Mouse (Mus musculus) adrenal gland, adult 2 months (tissue): Measurements from ENCODE around the gene Ndufs7. TPM values are rescaled to one million over a fixed set of nuclear protein-coding genes. Genes with fewer than 3 reads are reported as not detected.
A peak's percentile ranks its signal among the peaks of the same experiment; 100 is the strongest.

Experiments
- DNase-seq: peaks from one replicate; pipeline ENCODE4 v3.0.0; 2021
- polyA plus RNA-seq: library from polyadenylated mRNA; depleted of rRNA; stranded (reverse); fragments of >200 nt; gene quantifications from 2 replicates; pipeline ENCODE4 v1.2.3, GENCODE M21; 2012
- total RNA-seq, 2 experiments: library from RNA; stranded (reverse); gene quantifications; 2 replicates each; pipeline ENCODE4 v1.2.3; 2021

The Ndufs7 gene
- total and polyA plus RNA-seq, 3 experiments = 295 to 1,122 (median 337) TPM

GRCm38 (mm10) chr10:80262169-80262568, 13.2 kb downstream of the Ndufs7 start:
- DNase-seq = no peak

GRCm38 (mm10) chr10:80262776-80263365, 13.9 kb downstream of the Ndufs7 start:
- no peak for DNase-seq

GRCm38 (mm10) chr10:80264341-80265148, 15.6 kb downstream of the Ndufs7 start:
- DNase-seq = peak; percentile 100

GRCm38 (mm10) chr10:80265149-80265486, 16.2 kb downstream of the Ndufs7 start:
- DNase-seq = no peak

GRCm38 (mm10) chr10:80270099-80270498, 21.2 kb downstream of the Ndufs7 start:
- no peak for DNase-seq

- DNase-seq = peak; percentile 73
Observed at GRCm38 (mm10) chr10:80270734-80271181, 21.8 kb downstream of the Ndufs7 start.

DNA sequence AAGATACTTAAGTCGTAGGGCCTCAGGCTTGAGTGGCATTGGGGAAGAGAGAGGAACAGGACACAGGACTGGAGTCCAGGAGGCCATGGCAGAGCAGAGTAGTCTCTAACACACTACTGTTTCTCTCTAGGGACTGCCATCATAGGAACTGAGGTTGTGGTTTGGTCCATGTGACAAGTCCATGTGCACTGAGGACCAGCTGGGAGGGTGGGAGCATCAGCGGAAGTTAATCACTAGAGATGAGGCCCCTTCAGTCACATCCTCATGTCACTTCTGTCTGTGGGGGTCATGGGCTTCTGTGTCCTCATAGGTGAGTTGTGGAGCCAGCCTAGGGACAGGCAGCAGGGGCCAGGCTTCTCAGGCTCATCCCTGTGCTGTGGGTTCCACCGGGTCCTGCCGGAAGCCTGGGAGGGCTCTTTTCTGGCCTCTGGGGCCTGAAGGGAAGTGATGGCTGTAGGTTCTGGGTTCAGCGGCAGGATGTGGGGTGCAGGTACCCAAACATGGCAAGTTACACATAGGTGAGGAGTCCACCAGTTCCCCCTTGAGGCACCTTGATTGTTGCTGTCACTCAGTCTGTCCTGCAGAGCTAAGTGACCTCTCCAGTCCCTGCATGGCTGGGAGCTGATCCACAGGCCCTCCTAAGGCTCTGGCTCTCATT, 22.4 kb downstream of the Ndufs7 start:
- no peak for DNase-seq

DNA sequence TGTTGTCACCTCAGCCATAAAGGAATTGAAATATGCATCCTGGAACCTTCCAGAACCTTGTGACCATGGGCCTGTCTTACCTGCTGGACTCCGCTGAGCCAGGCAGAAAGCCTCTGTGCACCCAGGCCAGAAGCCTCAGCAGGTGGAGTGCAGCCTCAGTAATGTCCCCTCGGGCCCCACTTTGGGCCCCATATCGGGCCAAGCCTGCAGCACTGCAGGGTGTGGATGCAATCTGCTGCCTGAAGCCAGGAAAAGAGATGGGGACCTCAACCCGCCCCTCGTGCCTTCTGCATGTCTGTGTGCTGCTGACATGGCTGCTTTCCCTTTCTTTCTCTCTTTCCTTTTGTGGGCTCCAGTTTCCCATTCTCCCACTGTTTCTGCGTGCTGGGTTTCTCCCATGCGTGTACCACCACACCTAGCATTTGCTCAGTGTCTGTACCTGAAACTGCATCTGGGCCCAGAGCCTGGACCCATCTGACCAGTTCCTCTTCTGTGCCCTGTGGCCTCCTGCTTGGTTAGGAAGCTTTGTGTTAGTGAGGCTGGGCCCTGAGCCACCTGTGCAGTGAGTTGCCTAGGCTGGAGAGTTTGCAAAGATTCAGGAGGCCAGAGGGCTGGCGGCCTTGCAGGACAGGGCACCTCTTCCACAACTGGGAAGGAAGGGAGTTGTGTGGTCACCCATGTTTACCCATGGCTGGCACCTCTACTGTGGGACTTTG, 23.1 kb downstream of the Ndufs7 start:
- DNase-seq = no peak

- DNase-seq = no peak
Observed at GRCm38 (mm10) chr10:80273847-80274246, 24.9 kb downstream of the Ndufs7 start.

GRCm38 (mm10) chr10:80276238-80276637, 27.3 kb downstream of the Ndufs7 start:
- DNase-seq = no peak

- DNase-seq = no peak
Observed at GRCm38 (mm10) chr10:80278390-80278789, 29.5 kb downstream of the Ndufs7 start.

GRCm38 (mm10) chr10:80279273-80279672, 30.4 kb downstream of the Ndufs7 start:
- DNase-seq = no peak

DNA sequence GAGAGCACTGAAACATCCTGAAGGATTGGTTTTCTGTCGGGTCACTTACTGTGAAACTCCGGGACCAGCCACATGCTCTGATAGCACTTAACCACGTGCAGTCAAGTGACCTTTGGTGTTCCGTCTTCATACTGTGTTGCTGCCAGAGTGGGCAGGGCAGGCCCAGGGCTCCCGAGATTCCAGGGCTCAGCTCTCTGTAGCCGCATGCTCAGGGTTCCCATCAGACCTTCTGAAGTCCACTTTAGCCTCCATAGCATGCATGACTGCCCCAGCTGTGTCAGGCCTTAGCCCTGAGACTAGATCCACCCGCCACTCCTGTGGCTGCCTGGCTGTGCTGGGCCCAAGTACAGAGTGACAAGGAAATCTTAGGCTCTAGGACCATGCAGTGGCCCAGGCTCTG, 32.4 kb downstream of the Ndufs7 start:
- DNase-seq = peak; percentile 78

GRCm38 (mm10) chr10:80281921-80282371, 33.0 kb downstream of the Ndufs7 start:
- peak; percentile 71 for DNase-seq

GRCm38 (mm10) chr10:80282481-80283441, 33.8 kb downstream of the Ndufs7 start:
- no peak for DNase-seq

- DNase-seq = peak; percentile 81
Observed at GRCm38 (mm10) chr10:80285222-80286070, 36.5 kb downstream of the Ndufs7 start.

- DNase-seq = no peak
Observed at GRCm38 (mm10) chr10:80288097-80288496, 39.2 kb downstream of the Ndufs7 start.

DNA sequence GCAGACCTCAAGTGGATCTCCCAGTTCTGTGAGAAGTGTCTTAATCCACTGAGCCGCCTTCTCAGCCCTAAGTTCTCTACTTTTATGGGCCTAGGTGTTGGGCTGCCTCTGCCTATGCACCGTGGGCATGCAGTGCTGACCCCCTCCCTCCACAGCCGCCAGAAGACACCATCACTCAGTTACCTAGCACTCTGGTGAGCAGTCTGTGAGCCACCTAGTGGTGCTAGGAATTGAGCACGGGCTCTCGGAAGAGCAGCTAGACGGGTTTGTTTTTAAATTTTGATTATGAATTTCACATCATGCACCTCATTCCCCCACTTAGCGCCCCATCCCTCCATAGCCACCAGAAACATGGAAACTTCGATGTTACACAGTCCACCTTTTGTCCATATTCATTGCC, 39.7 kb downstream of the Ndufs7 start:
- no peak for DNase-seq

- peak; percentile 95 for DNase-seq
Observed at GRCm38 (mm10) chr10:80292251-80293146, 43.6 kb downstream of the Ndufs7 start, which contains the start of gene Rps15. Gene Rps15, plus strand, starts transcription at chr10:80292453.
